Mouse (Mus musculus): ENCODE results near the gene Unc45a. TPM values are rescaled to one million over a fixed set of nuclear protein-coding genes. Genes with fewer than 3 reads are reported as not detected.

The Unc45a gene
- total RNA-seq, 2 experiments from 2014 or later = 8.1 to 20.2 TPM

DNA sequence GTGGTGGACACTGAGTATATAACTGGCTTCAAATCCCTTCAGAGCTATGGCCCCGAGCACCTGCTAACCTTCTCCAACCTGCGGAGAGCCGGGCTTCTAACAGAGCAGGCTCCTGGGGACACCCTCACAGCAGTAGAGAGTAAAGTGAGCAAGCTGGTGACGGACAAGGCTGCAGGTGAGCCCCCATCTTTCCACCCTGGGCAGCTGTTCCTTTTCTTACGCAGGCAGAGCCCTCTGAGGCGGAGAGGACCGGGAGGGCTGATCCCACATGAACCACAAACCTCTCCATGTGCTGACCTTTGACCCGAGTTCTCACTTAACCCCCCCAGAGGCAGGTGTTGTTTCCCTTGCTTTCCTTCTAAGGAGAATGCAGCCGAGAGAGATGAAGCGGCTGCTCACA, 53.1 kb downstream of the Unc45a start:
- no peak for ATAC-seq (replicated peaks; ENCODE audit: poor library complexity, severe bottlenecking)

- ATAC-seq (replicated peaks; ENCODE audit: poor library complexity, severe bottlenecking) = no peak
These were observed 55.1 kb downstream of the Unc45a start for GRCm38 (mm10) chr7:80285725-80286124.

DNA sequence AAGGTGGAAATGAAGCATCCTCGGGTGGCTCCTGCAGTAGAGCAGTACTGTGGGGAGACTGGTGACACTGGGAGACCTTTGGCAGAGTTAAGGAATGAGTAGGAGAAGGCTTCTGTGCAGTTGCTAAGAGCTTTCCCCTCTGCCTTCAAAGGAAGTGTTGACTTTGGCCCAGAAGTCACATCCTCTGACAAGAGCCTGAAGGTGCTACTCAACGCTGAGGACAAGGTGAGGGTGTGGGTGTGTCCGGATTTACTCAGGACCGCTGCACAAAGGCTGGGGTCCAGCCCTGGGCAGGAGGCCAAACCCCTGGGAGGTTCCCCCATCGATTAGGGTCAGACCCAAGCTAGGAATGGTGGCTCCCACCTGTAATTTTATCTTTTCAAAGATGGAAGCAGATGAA, 56.4 kb downstream of the Unc45a start:
- ATAC-seq (replicated peaks; ENCODE audit: poor library complexity, severe bottlenecking) = no peak

- no peak for ATAC-seq (replicated peaks; ENCODE audit: poor library complexity, severe bottlenecking)
These were observed 57.4 kb downstream of the Unc45a start for GRCm38 (mm10) chr7:80283226-80283918.

- no peak for ATAC-seq (replicated peaks; ENCODE audit: poor library complexity, severe bottlenecking)
These were observed 59.2 kb downstream of the Unc45a start for GRCm38 (mm10) chr7:80281646-80282045.

- no peak for ATAC-seq (replicated peaks; ENCODE audit: poor library complexity, severe bottlenecking)
These were observed 59.8 kb downstream of the Unc45a start for GRCm38 (mm10) chr7:80280998-80281397.

DNA sequence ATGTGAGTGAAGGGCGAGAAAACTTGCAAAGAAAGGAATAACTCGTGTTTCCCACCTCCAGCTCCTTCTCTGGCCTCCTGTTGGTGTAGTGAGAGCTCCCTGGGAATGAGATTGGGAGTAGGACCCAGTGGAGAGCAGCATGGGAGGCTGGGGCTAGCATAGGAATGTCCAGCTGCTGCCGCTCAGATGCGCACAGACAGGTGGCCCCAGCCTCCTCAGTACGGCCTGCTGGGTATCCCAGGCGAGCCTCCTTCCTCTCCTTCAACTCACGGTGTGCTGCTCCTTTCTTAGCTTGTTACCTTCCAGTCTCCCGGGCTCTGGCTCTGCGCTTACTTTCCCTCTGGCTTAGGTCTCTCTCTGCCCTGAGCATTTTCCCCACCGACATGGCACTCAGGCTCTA, 60.8 kb downstream of the Unc45a start:
- ATAC-seq (replicated peaks; ENCODE audit: poor library complexity, severe bottlenecking) = no peak

DNA sequence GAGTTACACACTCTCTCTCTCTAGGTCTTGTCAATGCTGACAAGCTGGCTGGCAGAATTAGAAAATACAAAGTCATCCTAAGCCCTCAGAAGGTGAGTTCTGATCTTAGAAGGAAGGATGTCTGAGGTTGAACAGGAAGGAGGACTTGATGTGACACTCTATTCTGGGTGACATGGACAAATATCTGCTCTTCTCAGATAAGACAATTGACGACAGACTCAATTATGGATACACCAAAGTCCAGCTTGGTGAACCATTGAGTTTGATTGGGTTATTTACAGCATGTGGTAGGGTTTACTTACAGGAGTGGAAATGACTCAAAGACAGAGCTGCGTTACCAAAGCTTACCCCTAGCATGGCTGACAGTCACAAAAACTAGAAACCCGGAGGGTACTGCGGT, 64.4 kb downstream of the Unc45a start:
- ATAC-seq (replicated peaks; ENCODE audit: poor library complexity, severe bottlenecking) = no peak

Other genes with a start within 250 kb of the Unc45a start
- gene Idh2, start 225.6 kb downstream of the Unc45a start, total RNA-seq (2014; fragmentation: Nextera tagmentation) = 259 and 298 TPM in 2 replicates
- 338 and 368 TPM in 2 replicates for gene Idh2, start 225.6 kb downstream of the Unc45a start, total RNA-seq (2017)
- gene Sema4b, start 154.2 kb downstream of the Unc45a start, total RNA-seq (2014; fragmentation: Nextera tagmentation) = 6.2 and 6.6 TPM in 2 replicates
- gene Sema4b, start 154.2 kb downstream of the Unc45a start, total RNA-seq (2017) = 3.6 and 4.4 TPM in 2 replicates
- gene Cib1, start 108.2 kb downstream of the Unc45a start, total RNA-seq (2014; fragmentation: Nextera tagmentation) = 45.3 and 77.8 TPM in 2 replicates
- 25.0 and 67.5 TPM in 2 replicates for gene Cib1, start 108.2 kb downstream of the Unc45a start, total RNA-seq (2017)
- gene Gdpgp1, start 108.1 kb downstream of the Unc45a start, total RNA-seq (2014; fragmentation: Nextera tagmentation) = 4.5 and 10.0 TPM in 2 replicates
- 1.9 and 3.0 TPM in 2 replicates for gene Gdpgp1, start 108.1 kb downstream of the Unc45a start, total RNA-seq (2017)
- 0.36 TPM in 1 of 2 replicates, not detected in the other for gene Ttll13, start 94.6 kb downstream of the Unc45a start, total RNA-seq (2014; fragmentation: Nextera tagmentation)
- gene Ttll13, start 94.6 kb downstream of the Unc45a start, total RNA-seq (2017) = not detected in 2 replicates
- gene Ngrn, start 79.8 kb downstream of the Unc45a start, total RNA-seq (2014; fragmentation: Nextera tagmentation) = 23.7 and 33.5 TPM in 2 replicates
- gene Ngrn, start 79.8 kb downstream of the Unc45a start, total RNA-seq (2017) = 21.2 and 33.9 TPM in 2 replicates
- 45.6 and 48.1 TPM in 2 replicates for gene Vps33b, start 71.4 kb downstream of the Unc45a start, total RNA-seq (2014; fragmentation: Nextera tagmentation)
- 24.2 and 31.8 TPM in 2 replicates for gene Vps33b, start 71.4 kb downstream of the Unc45a start, total RNA-seq (2017)
- gene Prc1, start 46.6 kb downstream of the Unc45a start, total RNA-seq (2014; fragmentation: Nextera tagmentation) = 40.7 and 42.7 TPM in 2 replicates
- gene Prc1, start 46.6 kb downstream of the Unc45a start, total RNA-seq (2017) = 141 and 156 TPM in 2 replicates
- 20.6 and 23.6 TPM in 2 replicates for gene Rccd1, start 16.6 kb downstream of the Unc45a start, total RNA-seq (2014; fragmentation: Nextera tagmentation)
- 16.4 and 23.0 TPM in 2 replicates for gene Rccd1, start 16.6 kb downstream of the Unc45a start, total RNA-seq (2017)
- gene Hddc3, start 2.1 kb upstream of the Unc45a start, total RNA-seq (2014; fragmentation: Nextera tagmentation) = 10.3 and 14.5 TPM in 2 replicates
- gene Hddc3, start 2.1 kb upstream of the Unc45a start, total RNA-seq (2017) = 15.9 and 22.4 TPM in 2 replicates
- 60.4 and 74.6 TPM in 2 replicates for gene Man2a2, start 30.4 kb upstream of the Unc45a start, total RNA-seq (2014; fragmentation: Nextera tagmentation)
- 32.7 and 36.7 TPM in 2 replicates for gene Man2a2, start 30.4 kb upstream of the Unc45a start, total RNA-seq (2017)
- 141 and 238 TPM in 2 replicates for gene Fes, start 46.9 kb upstream of the Unc45a start, total RNA-seq (2014; fragmentation: Nextera tagmentation)
- 155 and 176 TPM in 2 replicates for gene Fes, start 46.9 kb upstream of the Unc45a start, total RNA-seq (2017)
- 25.5 and 25.6 TPM in 2 replicates for gene Furin, start 64.4 kb upstream of the Unc45a start, total RNA-seq (2014; fragmentation: Nextera tagmentation)
- gene Furin, start 64.4 kb upstream of the Unc45a start, total RNA-seq (2017) = 5.0 and 10.1 TPM in 2 replicates
- 49.2 and 57.4 TPM in 2 replicates for gene Blm, start 194.1 kb upstream of the Unc45a start, total RNA-seq (2014; fragmentation: Nextera tagmentation)
- 37.3 and 39.0 TPM in 2 replicates for gene Blm, start 194.1 kb upstream of the Unc45a start, total RNA-seq (2017)

Measured in granulocyte monocyte progenitor cell, adult 5-6 weeks (primary cell).